Mouse (Mus musculus): ENCODE data around the gene B2m.

GRCm38 (mm10) chr2:122153681-122154365, 6.3 kb downstream of the B2m start:
- no peak for TF ChIP-seq CTCF (IDR thresholded peaks at IDR 0.05 in 2 of 3, conservative IDR thresholded peaks at IDR 0.05 in 1 of 3; ENCODE audit: control insufficient read depth in 1 of 3, insufficient read depth in 1 of 3, low read depth in 2 of 3, low read length in 3 of 3, poor library complexity in 1 of 3, severe bottlenecking in 1 of 3)
- TF ChIP-seq USF1 (IDR thresholded peaks at IDR 0.05; ENCODE audit: low read depth, low read length): no peak
- TF ChIP-seq POLR2A (IDR thresholded peaks at IDR 0.05; ENCODE audit: control insufficient read depth in 1 of 2, insufficient read depth in 1 of 2, low read depth in 1 of 2, low read length in 2 of 2, poor library complexity in 1 of 2): no peak
- TF ChIP-seq USF2 (IDR thresholded peaks at IDR 0.05; ENCODE audit: borderline replicate concordance in 1 of 2, insufficient read depth in 1 of 2, low read depth in 1 of 2, low read length in 2 of 2): no peak
- TF ChIP-seq BHLHE40 (IDR thresholded peaks at IDR 0.05; ENCODE audit: borderline replicate concordance, low read depth, low read length): no peak
- TF ChIP-seq NRF1 (IDR thresholded peaks at IDR 0.05; ENCODE audit: insufficient read depth, low read depth, low read length, poor library complexity, severe bottlenecking): no peak
- TF ChIP-seq CHD2 (IDR thresholded peaks at IDR 0.05; ENCODE audit: low read length): no peak
- TF ChIP-seq MAX (IDR thresholded peaks at IDR 0.05; ENCODE audit: low read length): no peak
- no peak for TF ChIP-seq GATA1 (IDR thresholded peaks at IDR 0.05; ENCODE audit: low read depth, low read length)
- TF ChIP-seq HCFC1 (IDR thresholded peaks at IDR 0.05; ENCODE audit: low read depth, low read length): no peak
- TF ChIP-seq KAT2A (conservative IDR thresholded peaks at IDR 0.05; ENCODE audit: low read depth, low read length): no peak
- TF ChIP-seq MAZ (IDR thresholded peaks at IDR 0.05; ENCODE audit: low read depth, low read length): no peak
- TF ChIP-seq E2F4 (IDR thresholded peaks at IDR 0.05; ENCODE audit: borderline replicate concordance, low read depth, low read length): no peak

All from MEL (cell line).